Mouse (Mus musculus): ENCODE measurements around the gene Blmh. TPM values are rescaled to one million over a fixed set of nuclear protein-coding genes. Genes with fewer than 3 reads are reported as not detected.
"Not testable (repeated sequence)": the region's sequence is repeated elsewhere in the genome, so short reads cannot be mapped to it uniquely, and the experiment has no call there.

The Blmh gene
- total RNA-seq, 2 experiments from 2014 or later = 38.8 to 41.7 TPM

GRCm38 (mm10) chr11:76911325-76912054, 13.1 kb upstream of the Blmh start:
- intact Hi-C loops (cut with DNase I; ENCODE audit: low total_unique reads) = no loop called here

DNA sequence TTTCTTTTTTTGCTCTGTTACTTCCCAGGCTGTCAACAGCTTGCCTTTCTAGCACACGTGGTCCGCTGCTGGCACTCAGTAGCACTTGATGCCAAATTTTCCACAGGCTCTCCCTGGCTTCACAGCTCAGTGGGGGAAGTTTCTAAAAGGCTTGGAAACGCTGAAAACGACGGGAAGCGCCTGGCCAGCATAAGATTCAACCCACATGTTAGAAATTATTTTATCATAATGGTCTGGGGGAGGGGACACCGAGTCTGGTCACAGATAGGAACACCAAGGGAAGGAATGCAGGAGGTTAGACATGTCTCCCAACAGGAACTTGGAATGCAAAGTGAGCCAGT, 12.6 kb upstream of the Blmh start:
- intact Hi-C loops (cut with DNase I; ENCODE audit: low total_unique reads) = no loop called here
- no peak for DNase-seq

More at GRCm38 (mm10) chr11:76911325-76912054, 13.1 kb upstream of the Blmh start:
- DNase-seq = no peak

GRCm38 (mm10) chr11:76914366-76914765, 10.2 kb upstream of the Blmh start:
- intact Hi-C loops (cut with DNase I; ENCODE audit: low total_unique reads) = no loop called here
- no peak for DNase-seq

- DNase-seq = no peak
- intact Hi-C loops (cut with DNase I; ENCODE audit: low total_unique reads) = no loop called here
Observed at GRCm38 (mm10) chr11:76916539-76917229, 7.9 kb upstream of the Blmh start.

DNA sequence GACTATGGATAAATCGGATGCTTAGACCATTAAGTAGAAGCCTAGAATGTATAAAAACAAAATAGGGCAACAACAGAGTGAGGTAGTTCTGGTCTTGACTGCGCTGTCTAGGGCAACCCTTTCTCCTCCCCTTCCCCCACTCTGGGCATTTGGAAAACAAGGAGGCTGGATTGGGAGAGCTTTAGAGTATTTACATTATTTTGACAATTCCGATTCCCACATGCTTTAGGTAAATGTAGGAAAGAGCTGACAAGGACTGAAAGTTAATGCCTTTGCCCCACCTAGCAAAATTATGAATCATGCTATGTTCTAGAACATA, 7.4 kb upstream of the Blmh start:
- DNase-seq = no peak
- intact Hi-C loops (cut with DNase I; ENCODE audit: low total_unique reads) = no loop called here

GRCm38 (mm10) chr11:76920607-76921006, 4.0 kb upstream of the Blmh start:
- intact Hi-C loops (cut with DNase I; ENCODE audit: low total_unique reads) = no loop called here
- no peak for DNase-seq

- DNase-seq; intact Hi-C loops (cut with DNase I; ENCODE audit: low total_unique reads): not testable (repeated sequence)
Observed at GRCm38 (mm10) chr11:76928586-76928985, 4.0 kb downstream of the Blmh start.

- no peak for DNase-seq
- intact Hi-C loops (cut with DNase I; ENCODE audit: low total_unique reads) = no loop called here
Observed at GRCm38 (mm10) chr11:76933209-76933608, 8.6 kb downstream of the Blmh start.

GRCm38 (mm10) chr11:76936578-76936977, 12.0 kb downstream of the Blmh start:
- intact Hi-C loops (cut with DNase I; ENCODE audit: low total_unique reads) = no loop called here
- no peak for DNase-seq

- DNase-seq = no peak
Observed at GRCm38 (mm10) chr11:76944839-76945238, 20.2 kb downstream of the Blmh start.

GRCm38 (mm10) chr11:76945386-76946202, 21.0 kb downstream of the Blmh start:
- intact Hi-C loops (cut with DNase I; ENCODE audit: low total_unique reads) = no loop called here
- peak; percentile 94 for DNase-seq

More at GRCm38 (mm10) chr11:76944839-76945238, 20.2 kb downstream of the Blmh start:
- intact Hi-C loops (cut with DNase I; ENCODE audit: low total_unique reads) = no loop called here

- no peak for DNase-seq
- intact Hi-C loops (cut with DNase I; ENCODE audit: low total_unique reads) = no loop called here
Observed at GRCm38 (mm10) chr11:76946203-76946585, 21.6 kb downstream of the Blmh start.

DNA sequence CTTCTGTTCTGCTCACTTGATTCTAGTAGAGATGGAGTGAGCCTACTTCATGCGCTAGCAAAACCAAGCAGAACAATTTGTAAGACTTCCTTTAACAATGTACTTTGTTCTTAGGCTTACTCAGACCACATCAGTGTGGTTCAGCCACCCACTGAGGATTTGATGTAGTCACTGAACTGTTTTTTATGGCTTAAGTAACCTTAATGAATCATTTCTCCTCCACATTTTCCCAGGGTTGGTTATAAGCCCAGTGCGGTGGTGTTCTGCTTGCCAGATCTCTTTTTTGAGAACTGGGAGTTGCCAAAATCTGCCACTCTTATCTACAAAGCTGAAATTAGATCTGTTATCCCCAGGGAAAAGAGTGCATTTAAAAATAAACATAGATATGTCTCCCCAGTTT, 28.9 kb downstream of the Blmh start:
- DNase-seq = no peak
- intact Hi-C loops (cut with DNase I; ENCODE audit: low total_unique reads) = no loop called here

DNA sequence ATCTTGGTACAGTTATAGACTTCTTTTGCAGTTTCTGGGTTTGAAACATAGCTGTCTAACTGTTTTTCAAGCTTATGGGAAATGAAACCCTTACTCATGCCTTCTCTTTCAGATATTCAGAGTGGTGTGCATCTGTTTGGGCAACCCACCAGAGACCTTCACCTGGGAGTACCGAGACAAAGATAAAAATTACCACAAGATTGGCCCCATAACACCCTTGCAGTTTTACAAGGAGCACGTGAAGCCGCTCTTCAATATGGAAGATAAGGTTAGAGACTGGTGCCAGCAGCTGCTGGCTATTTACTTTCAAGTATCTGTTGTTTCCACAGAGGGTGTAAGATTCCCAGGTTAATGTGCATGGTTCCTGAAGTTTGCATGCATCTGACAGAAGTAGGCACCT, 41.1 kb downstream of the Blmh start:
- intact Hi-C loops (cut with DNase I; ENCODE audit: low total_unique reads) = no loop called here
- DNase-seq = no peak

DNA sequence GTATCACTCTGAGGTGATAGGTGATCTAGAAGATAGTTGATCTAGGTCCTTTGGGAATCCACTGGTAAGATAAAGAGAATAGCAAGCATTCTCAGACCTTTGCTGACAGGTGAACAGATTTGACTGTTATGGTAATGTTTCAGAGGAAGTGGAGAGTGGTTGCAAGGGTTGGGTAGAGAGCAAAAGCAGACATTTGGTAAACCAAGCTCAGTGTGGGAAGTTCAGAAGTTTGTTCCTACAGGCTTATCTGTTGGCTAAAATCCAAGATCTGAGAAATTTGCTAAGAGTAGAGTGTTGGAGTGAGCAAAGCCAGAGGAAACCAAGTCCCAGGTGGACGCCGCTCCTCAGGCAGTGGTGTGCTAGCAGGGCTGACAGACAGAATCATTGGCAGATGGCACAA, 45.7 kb downstream of the Blmh start:
- intact Hi-C loops (cut with DNase I; ENCODE audit: low total_unique reads) = no loop called here
- no peak for DNase-seq

DNA sequence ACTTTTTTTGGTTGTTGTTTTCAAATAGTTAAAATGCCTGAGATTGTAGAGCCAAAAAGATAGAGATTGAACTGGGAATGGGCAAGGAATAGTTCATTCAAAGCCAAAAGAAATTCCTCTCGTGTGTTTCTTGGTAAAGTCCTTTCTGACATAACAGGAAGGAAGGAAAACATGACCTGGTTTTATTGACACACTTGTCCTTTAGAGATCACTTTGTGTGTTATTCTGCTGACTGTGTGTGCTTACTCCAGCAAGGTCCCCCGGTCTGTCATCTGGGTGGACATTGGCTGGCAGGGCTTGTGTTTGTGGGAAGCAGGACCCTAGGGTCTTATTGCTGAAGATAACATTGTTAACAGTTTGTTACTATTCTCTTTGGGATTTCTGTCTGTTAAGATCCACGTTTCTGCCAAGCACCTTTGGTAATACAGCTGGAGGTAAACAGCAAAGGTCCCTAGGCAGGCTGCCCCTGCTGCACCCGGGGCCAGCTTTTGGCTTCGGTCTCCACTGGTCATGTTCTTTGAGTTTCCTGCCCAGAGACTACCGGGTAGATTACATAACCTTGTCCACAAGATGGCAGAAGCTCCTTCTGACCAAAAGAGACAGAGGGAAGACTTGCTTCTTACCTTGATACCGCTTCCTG, 50.2 kb downstream of the Blmh start:
- intact Hi-C loops (cut with DNase I; ENCODE audit: low total_unique reads) = no loop called here
- no peak for DNase-seq

DNA sequence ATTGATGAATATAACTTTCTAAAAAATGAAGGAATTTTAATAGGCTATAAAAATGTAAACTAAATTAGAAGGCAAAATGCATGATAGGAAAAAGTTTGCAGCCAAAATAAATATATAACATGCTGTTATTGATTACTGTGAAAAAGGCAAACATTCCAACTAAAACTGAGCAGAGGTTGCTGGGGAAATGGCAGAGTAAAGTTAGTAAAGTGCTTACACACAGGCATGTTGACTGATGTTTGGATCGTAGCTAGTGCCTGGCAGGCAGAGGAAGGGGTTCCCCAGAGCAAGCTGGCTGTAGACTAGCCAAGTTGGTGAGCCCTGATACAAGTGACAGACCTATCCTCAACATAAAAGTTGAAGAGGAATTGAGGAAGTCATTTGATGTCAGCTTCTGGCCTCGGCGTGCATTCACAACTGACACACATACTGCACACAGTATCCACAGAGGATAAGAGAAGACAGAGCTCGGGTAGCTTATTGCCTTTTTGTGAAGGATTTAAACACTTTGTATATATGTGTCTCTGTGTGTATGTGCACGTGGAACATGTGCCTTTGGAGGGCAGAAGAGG, 57.0 kb downstream of the Blmh start:
- intact Hi-C loops (cut with DNase I; ENCODE audit: low total_unique reads) = no loop called here
- no peak for DNase-seq

GRCm38 (mm10) chr11:76982415-76982814, 57.8 kb downstream of the Blmh start:
- no peak for DNase-seq
- intact Hi-C loops (cut with DNase I; ENCODE audit: low total_unique reads) = no loop called here

DNA sequence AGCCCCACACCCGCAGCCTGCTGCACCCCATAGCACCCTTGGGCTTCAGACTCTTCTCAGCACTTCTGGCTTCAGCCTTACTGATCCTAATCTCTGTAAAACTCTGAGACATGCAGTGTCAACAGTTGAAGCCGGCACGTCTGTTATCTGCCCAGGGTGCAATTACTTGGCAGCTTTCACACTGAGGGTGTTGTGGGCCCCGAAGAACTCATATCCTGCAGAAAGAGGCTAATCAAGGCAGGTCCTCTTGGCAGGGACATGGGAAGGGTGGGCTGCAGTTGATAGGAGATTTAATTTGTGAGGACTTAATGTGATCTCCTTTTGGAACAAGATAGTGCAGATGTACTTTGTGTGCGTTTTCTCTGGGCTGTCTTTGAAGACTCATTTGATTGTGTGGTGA, 59.0 kb downstream of the Blmh start:
- no peak for DNase-seq
- intact Hi-C loops (cut with DNase I; ENCODE audit: low total_unique reads) = no loop called here

DNA sequence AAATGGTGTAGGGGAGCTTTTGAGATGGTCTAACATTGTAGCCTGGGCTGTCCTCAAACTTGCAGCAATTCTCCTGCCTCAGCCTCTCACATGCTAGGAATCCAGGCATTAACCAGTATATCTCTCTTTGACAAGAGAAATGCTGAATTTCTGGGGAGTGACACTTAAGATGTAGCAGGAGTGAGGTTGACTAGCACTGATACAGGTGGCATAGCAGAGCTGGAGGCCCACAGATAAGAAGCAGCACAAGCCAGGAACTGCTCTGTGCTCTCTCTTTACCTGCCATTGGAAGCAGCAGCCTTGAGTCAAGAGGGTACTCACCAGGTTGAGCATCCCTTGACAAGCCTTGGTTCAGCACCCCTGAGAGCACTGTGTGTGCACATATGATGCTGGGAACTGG, 59.6 kb downstream of the Blmh start:
- DNase-seq = no peak
- intact Hi-C loops (cut with DNase I; ENCODE audit: low total_unique reads) = no loop called here

Measured in gastrocnemius, postnatal 14 days (tissue).